Mouse (Mus musculus): ENCODE measurements around the gene Dnah3. TPM values are rescaled to one million over a fixed set of nuclear protein-coding genes. Genes with fewer than 3 reads are reported as not detected.

The Dnah3 gene
- total and polyA plus RNA-seq, 3 experiments, result 0.22 TPM; not detected in 2

GRCm38 (mm10) chr7:119892742-119893141 lies 202.3 kb downstream of the Dnah3 start:
- H3K36me3 ChIP-seq (replicated peaks), result peaks cover 14% of the 10 kb centered on the region
- H3K9me3 ChIP-seq (replicated peaks), result no peaks in the 10 kb centered on the region
- ATAC-seq (ENCODE audit: extremely low read depth, insufficient number of reproducible peaks, low FRiP score, poor library complexity, severe bottlenecking) (no peak), DNase-seq (ENCODE audit: low spot score) (no peak)
- no peak overlapping the region for H3K4me3 ChIP-seq (ENCODE audit: low read depth, low read length)
- TF ChIP-seq GATA2 (IDR thresholded peaks at IDR 0.05; ENCODE audit: borderline replicate concordance, low read depth, low read length) (no peak), CTCF (IDR thresholded peaks at IDR 0.05; ENCODE audit: low read depth, low read length) (no peak), GATA1 (IDR thresholded peaks at IDR 0.05; ENCODE audit: borderline replicate concordance, low read length) (no peak), POLR2AphosphoS5 (IDR thresholded peaks at IDR 0.05; ENCODE audit: insufficient replicate concordance, low read depth, low read length) (no peak), TAL1 (conservative IDR thresholded peaks at IDR 0.05; ENCODE audit: low read depth, low read length) (no peak)
- H3K4me1 ChIP-seq (ENCODE audit: insufficient read depth, low read depth, low read length), result peaks cover 40% of the 10 kb centered on the region
- no peaks in the 10 kb centered on the region for H3K27me3 ChIP-seq (ENCODE audit: insufficient read depth, low read length)

GRCm38 (mm10) chr7:119892198-119892597 lies 202.9 kb downstream of the Dnah3 start:
- H3K9me3 ChIP-seq (replicated peaks), result no peaks in the 10 kb centered on the region
- no peaks in the 10 kb centered on the region for H3K27me3 ChIP-seq (ENCODE audit: insufficient read depth, low read length)
- DNase-seq (ENCODE audit: low spot score) (no peak), ATAC-seq (ENCODE audit: extremely low read depth, insufficient number of reproducible peaks, low FRiP score, poor library complexity, severe bottlenecking) (no peak)
- TF ChIP-seq GATA2 (IDR thresholded peaks at IDR 0.05; ENCODE audit: borderline replicate concordance, low read depth, low read length) (no peak), CTCF (IDR thresholded peaks at IDR 0.05; ENCODE audit: low read depth, low read length) (no peak), POLR2AphosphoS5 (IDR thresholded peaks at IDR 0.05; ENCODE audit: insufficient replicate concordance, low read depth, low read length) (no peak), GATA1 (IDR thresholded peaks at IDR 0.05; ENCODE audit: borderline replicate concordance, low read length) (no peak), TAL1 (conservative IDR thresholded peaks at IDR 0.05; ENCODE audit: low read depth, low read length) (no peak)
- no peak overlapping the region for H3K4me3 ChIP-seq (ENCODE audit: low read depth, low read length)
- peaks cover 35% of the 10 kb centered on the region for H3K4me1 ChIP-seq (ENCODE audit: insufficient read depth, low read depth, low read length)
- peaks cover 15% of the 10 kb centered on the region for H3K36me3 ChIP-seq (replicated peaks)

- no peak; the same call in 1 of the 2 replicates for ATAC-seq (ENCODE audit: extremely low read depth, insufficient number of reproducible peaks, low FRiP score, poor library complexity, severe bottlenecking)
- no peaks in the 10 kb centered on the region for H3K27me3 ChIP-seq (ENCODE audit: insufficient read depth, low read length)
- peaks cover 26% of the 10 kb centered on the region for H3K36me3 ChIP-seq (replicated peaks)
- DNase-seq (ENCODE audit: low spot score), result no peak
- no peaks in the 10 kb centered on the region for H3K9me3 ChIP-seq (replicated peaks)
- H3K4me3 ChIP-seq (ENCODE audit: low read depth, low read length), result no peak overlapping the region
- TF ChIP-seq TAL1 (conservative IDR thresholded peaks at IDR 0.05; ENCODE audit: low read depth, low read length) (no peak), GATA2 (IDR thresholded peaks at IDR 0.05; ENCODE audit: borderline replicate concordance, low read depth, low read length) (no peak), POLR2AphosphoS5 (IDR thresholded peaks at IDR 0.05; ENCODE audit: insufficient replicate concordance, low read depth, low read length) (no peak), CTCF (IDR thresholded peaks at IDR 0.05; ENCODE audit: low read depth, low read length) (no peak), GATA1 (IDR thresholded peaks at IDR 0.05; ENCODE audit: borderline replicate concordance, low read length) (no peak)
- H3K4me1 ChIP-seq (ENCODE audit: insufficient read depth, low read depth, low read length), result peaks cover 13% of the 10 kb centered on the region
Measured at GRCm38 (mm10) chr7:119887887-119888286, 207.2 kb downstream of the Dnah3 start.

GRCm38 (mm10) chr7:119881229-119881628 lies 213.9 kb downstream of the Dnah3 start:
- ATAC-seq (ENCODE audit: extremely low read depth, insufficient number of reproducible peaks, low FRiP score, poor library complexity, severe bottlenecking), result no peak
- Histone ChIP-seq H3K27me3 (ENCODE audit: insufficient read depth, low read length) (no peaks in the 10 kb centered on the region), H3K36me3 (replicated peaks) (peaks cover 28% of the 10 kb centered on the region), H3K9me3 (replicated peaks) (no peaks in the 10 kb centered on the region), H3K4me3 (ENCODE audit: low read depth, low read length) (no peak overlapping the region), H3K4me1 (ENCODE audit: insufficient read depth, low read depth, low read length) (peaks cover 8% of the 10 kb centered on the region)
- TF ChIP-seq CTCF (IDR thresholded peaks at IDR 0.05; ENCODE audit: low read depth, low read length), result no peak
- TF ChIP-seq GATA1 (IDR thresholded peaks at IDR 0.05; ENCODE audit: borderline replicate concordance, low read length), result no peak
- no peak for TF ChIP-seq POLR2AphosphoS5 (IDR thresholded peaks at IDR 0.05; ENCODE audit: insufficient replicate concordance, low read depth, low read length)
- TF ChIP-seq GATA2 (IDR thresholded peaks at IDR 0.05; ENCODE audit: borderline replicate concordance, low read depth, low read length), result no peak
- TF ChIP-seq TAL1 (conservative IDR thresholded peaks at IDR 0.05; ENCODE audit: low read depth, low read length), result no peak
- no peak for DNase-seq (ENCODE audit: low spot score)

GRCm38 (mm10) chr7:119880345-119880744 lies 214.7 kb downstream of the Dnah3 start:
- TF ChIP-seq GATA2 (IDR thresholded peaks at IDR 0.05; ENCODE audit: borderline replicate concordance, low read depth, low read length) (no peak), CTCF (IDR thresholded peaks at IDR 0.05; ENCODE audit: low read depth, low read length) (no peak), POLR2AphosphoS5 (IDR thresholded peaks at IDR 0.05; ENCODE audit: insufficient replicate concordance, low read depth, low read length) (no peak), GATA1 (IDR thresholded peaks at IDR 0.05; ENCODE audit: borderline replicate concordance, low read length) (no peak)
- H3K36me3 ChIP-seq (replicated peaks), result peaks cover 29% of the 10 kb centered on the region
- no peak overlapping the region for H3K4me3 ChIP-seq (ENCODE audit: low read depth, low read length)
- no peak for ATAC-seq (ENCODE audit: extremely low read depth, insufficient number of reproducible peaks, low FRiP score, poor library complexity, severe bottlenecking)
- no peaks in the 10 kb centered on the region for H3K27me3 ChIP-seq (ENCODE audit: insufficient read depth, low read length)
- no peaks in the 10 kb centered on the region for H3K9me3 ChIP-seq (replicated peaks)
- peaks cover 8% of the 10 kb centered on the region for H3K4me1 ChIP-seq (ENCODE audit: insufficient read depth, low read depth, low read length)
- no peak for DNase-seq (ENCODE audit: low spot score)

GRCm38 (mm10) chr7:119879171-119879570 lies 215.9 kb downstream of the Dnah3 start:
- no peak for DNase-seq (ENCODE audit: low spot score)
- Histone ChIP-seq H3K4me3 (ENCODE audit: low read depth, low read length) (no peak overlapping the region), H3K4me1 (ENCODE audit: insufficient read depth, low read depth, low read length) (peaks cover 2% of the 10 kb centered on the region), H3K9me3 (replicated peaks) (no peaks in the 10 kb centered on the region), H3K36me3 (replicated peaks) (peaks cover 31% of the 10 kb centered on the region), H3K27me3 (ENCODE audit: insufficient read depth, low read length) (no peaks in the 10 kb centered on the region)
- ATAC-seq (ENCODE audit: extremely low read depth, insufficient number of reproducible peaks, low FRiP score, poor library complexity, severe bottlenecking), result no peak
- TF ChIP-seq TAL1 (conservative IDR thresholded peaks at IDR 0.05; ENCODE audit: low read depth, low read length) (no peak), GATA2 (IDR thresholded peaks at IDR 0.05; ENCODE audit: borderline replicate concordance, low read depth, low read length) (no peak), CTCF (IDR thresholded peaks at IDR 0.05; ENCODE audit: low read depth, low read length) (no peak), GATA1 (IDR thresholded peaks at IDR 0.05; ENCODE audit: borderline replicate concordance, low read length) (no peak), POLR2AphosphoS5 (IDR thresholded peaks at IDR 0.05; ENCODE audit: insufficient replicate concordance, low read depth, low read length) (no peak)

All from G1E (cell line).